In genomic region chr9:4375828-4376639, GRCm38 (mm10) we compare ENCODE assay signal across 8 mouse cellular contexts. TPM values are rescaled to one million over a fixed set of nuclear protein-coding genes. Genes with fewer than 3 reads are reported as not detected.
DNase-seq lines count a peak whose midpoint lies in the region; ATAC-seq lines count a peak whose summit lies in the region.

Gene Msantd4 (plus strand): TSS chr9:4376562.

- peak within 1 kb of the TSS; percentile 82 for H3K4me3 ChIP-seq in brown adipose tissue, adult 24 weeks (ENCODE audit: insufficient read depth, low read depth, low read length)
- peak within 1 kb of the TSS; percentile 89 for H3K4me3 ChIP-seq in heart, embryonic 13.5 days
- peak within 1 kb of the TSS; percentile 77 for H3K4me3 ChIP-seq in liver, embryonic 12.5 days
- peak within 1 kb of the TSS; percentile 69 for H3K4me3 ChIP-seq in stomach, embryonic 15.5 days (replicated peaks)

- H3K4me2 ChIP-seq in heart, embryonic 13.5 days = peak within 1 kb of the TSS; percentile 86
- H3K4me2 ChIP-seq in liver, embryonic 12.5 days = peak within 1 kb of the TSS; percentile 77
- H3K4me2 ChIP-seq in stomach, embryonic 15.5 days = peak within 1 kb of the TSS; percentile 62

- peak within 1 kb of the TSS; percentile 80 for H3K27ac ChIP-seq in brown adipose tissue, adult 24 weeks (replicated peaks; ENCODE audit: low read depth, low read length)
- peak within 1 kb of the TSS; percentile 79 for H3K27ac ChIP-seq in heart, embryonic 13.5 days (replicated peaks)
- H3K27ac ChIP-seq in liver, embryonic 12.5 days = peak within 1 kb of the TSS; percentile 64; the same call in 1 of the 2 replicates
- peak within 1 kb of the TSS; percentile 73 for H3K27ac ChIP-seq in stomach, embryonic 15.5 days

- peak within 1 kb of the TSS; percentile 89 for H3K9ac ChIP-seq in heart, embryonic 13.5 days
- H3K9ac ChIP-seq in liver, embryonic 12.5 days = peak within 1 kb of the TSS; percentile 71
- peak within 1 kb of the TSS; percentile 58 for H3K9ac ChIP-seq in stomach, embryonic 15.5 days

- peaks cover 4% of the 10 kb centered on the region; the same call in 1 of the 2 replicates for H3K36me3 ChIP-seq in heart, embryonic 13.5 days
- peaks cover 4% of the 10 kb centered on the region; the same call in 1 of the 2 replicates for H3K36me3 ChIP-seq in liver, embryonic 12.5 days
- H3K36me3 ChIP-seq in stomach, embryonic 15.5 days = no peaks in the 10 kb centered on the region

- no peaks in the 10 kb centered on the region for H3K4me1 ChIP-seq in brown adipose tissue, adult 24 weeks (ENCODE audit: control insufficient read depth, insufficient read depth, insufficient read length, low read length)
- H3K4me1 ChIP-seq in heart, embryonic 13.5 days = peaks cover 23% of the 10 kb centered on the region
- peaks cover 17% of the 10 kb centered on the region for H3K4me1 ChIP-seq in liver, embryonic 12.5 days
- 0 out of 2 replicates have a peak, but pooled peaks cover 3% of the 10 kb centered on the region for H3K4me1 ChIP-seq in stomach, embryonic 15.5 days

- ATAC-seq in heart, embryonic 13.5 days (ENCODE audit: extremely low read depth, insufficient number of reproducible peaks, low FRiP score, low TSS enrichment) = peak; percentile 100
- ATAC-seq in liver, embryonic 12.5 days = peak; percentile 99
- peak; percentile 100 for ATAC-seq in stomach, embryonic 15.5 days (ENCODE audit: insufficient read depth, low FRiP score, low read depth)

- DNase-seq in CD4-positive, CD25-positive, alpha-beta regulatory T cell, adult 2 months (ENCODE audit: low read depth, low spot score) = peak; percentile 96
- peak; percentile 71 for DNase-seq in fat pad, adult 2 months (ENCODE audit: extremely low read depth, low read depth, low spot score)
- DNase-seq in kidney, postnatal 10 days = peak; percentile 97
- DNase-seq in natural killer cell, adult 2 months (ENCODE audit: low spot score in 2 of 2) = peak; percentile 91 to 92

- H3K9me3 ChIP-seq in heart, embryonic 13.5 days = no peaks in the 10 kb centered on the region
- H3K9me3 ChIP-seq in liver, embryonic 12.5 days (replicated peaks) = no peaks in the 10 kb centered on the region
- H3K9me3 ChIP-seq in stomach, embryonic 15.5 days = no peaks in the 10 kb centered on the region

- H3K27me3 ChIP-seq in heart, embryonic 13.5 days (replicated peaks) = no peaks in the 10 kb centered on the region
- H3K27me3 ChIP-seq in liver, embryonic 12.5 days (replicated peaks) = no peaks in the 10 kb centered on the region
- H3K27me3 ChIP-seq in stomach, embryonic 15.5 days (replicated peaks) = no peaks in the 10 kb centered on the region

- WGBS in heart, embryonic 13.5 days = 3% methylated on average over 31 of the region's 31 CpGs
- 3% methylated on average over 31 of the region's 31 CpGs for WGBS in liver, embryonic 12.5 days (ENCODE audit: insufficient replicate concordance)
- 3% methylated on average over 31 of the region's 31 CpGs for WGBS in stomach, embryonic 15.5 days

RNA-seq across cellular contexts. Expression of gene Msantd4, which starts in this region (rescaled TPM):
- 17.8 and 22.1 TPM in 2 replicates for polyA plus RNA-seq in brown adipose tissue, adult 24 weeks (2012; ENCODE audit: insufficient read depth, insufficient read length, missing spikeins)
- 29.7 and 30.7 TPM in 2 replicates for polyA plus RNA-seq in heart, embryonic 13.5 days (2015; fragmentation: Nextera tagmentation; extraction: Ambion mirVana)
- polyA plus RNA-seq in liver, embryonic 12.5 days (2016; fragmentation: Nextera tagmentation; extraction: Ambion mirVana) = 13.6 TPM in 2 replicates
- 35.7 and 36.8 TPM in 2 replicates for polyA plus RNA-seq in stomach, embryonic 15.5 days (2015; fragmentation: Nextera tagmentation; extraction: Ambion mirVana)

Comparison
In these comparisons a context has a peak if more than half of its experiments do, and no peak if none do; other contexts are left out.
1. Peak in every context shown above with its lines: DNase-seq, ATAC-seq, H3K4me3 ChIP-seq and H3K27ac ChIP-seq.